Mouse (Mus musculus) heart, postnatal 14 days (tissue): Measurements from ENCODE around the gene Tial1. TPM values are rescaled to one million over a fixed set of nuclear protein-coding genes. Genes with fewer than 3 reads are reported as not detected.

ENCODE experiments used
- DNase-seq, 2 experiments: peaks; one replicate each; pipeline ENCODE4 v3.0.0; 2021 to 2022
- intact Hi-C: fragments of 180-260 bp; cut with DNase I; formaldehyde crosslinking; loops from one replicate; pipeline ENCODE4 v1.15.1; 2025
- long read RNA-seq, 2 experiments: library from polyadenylated mRNA; stranded (forward); transcript quantifications; one replicate each; pipeline ENCODE4 v2.0.0; 2021
- total RNA-seq, 2 experiments: library from RNA; stranded (reverse); gene quantifications; 2 replicates each; pipeline ENCODE4 v1.2.3; 2021

Tial1 gene
- 10 to 100 TPM; 46.4 to 53.8 TPM for total RNA-seq
- long read RNA-seq, experiment 1, full-length matches to known transcripts, result 15 of 23 reads
- long read RNA-seq, experiment 1, partial matches to known transcripts, result 2 of 23 reads
- long read RNA-seq, experiment 1, other reads (novel, unspliced or antisense), result 6 of 23 reads
- long read RNA-seq, experiment 2, full-length matches to known transcripts, result 8 of 17 reads
- long read RNA-seq, experiment 2, partial matches to known transcripts, result 3 of 17 reads
- long read RNA-seq, experiment 2, other reads (novel, unspliced or antisense), result 6 of 17 reads

DNA sequence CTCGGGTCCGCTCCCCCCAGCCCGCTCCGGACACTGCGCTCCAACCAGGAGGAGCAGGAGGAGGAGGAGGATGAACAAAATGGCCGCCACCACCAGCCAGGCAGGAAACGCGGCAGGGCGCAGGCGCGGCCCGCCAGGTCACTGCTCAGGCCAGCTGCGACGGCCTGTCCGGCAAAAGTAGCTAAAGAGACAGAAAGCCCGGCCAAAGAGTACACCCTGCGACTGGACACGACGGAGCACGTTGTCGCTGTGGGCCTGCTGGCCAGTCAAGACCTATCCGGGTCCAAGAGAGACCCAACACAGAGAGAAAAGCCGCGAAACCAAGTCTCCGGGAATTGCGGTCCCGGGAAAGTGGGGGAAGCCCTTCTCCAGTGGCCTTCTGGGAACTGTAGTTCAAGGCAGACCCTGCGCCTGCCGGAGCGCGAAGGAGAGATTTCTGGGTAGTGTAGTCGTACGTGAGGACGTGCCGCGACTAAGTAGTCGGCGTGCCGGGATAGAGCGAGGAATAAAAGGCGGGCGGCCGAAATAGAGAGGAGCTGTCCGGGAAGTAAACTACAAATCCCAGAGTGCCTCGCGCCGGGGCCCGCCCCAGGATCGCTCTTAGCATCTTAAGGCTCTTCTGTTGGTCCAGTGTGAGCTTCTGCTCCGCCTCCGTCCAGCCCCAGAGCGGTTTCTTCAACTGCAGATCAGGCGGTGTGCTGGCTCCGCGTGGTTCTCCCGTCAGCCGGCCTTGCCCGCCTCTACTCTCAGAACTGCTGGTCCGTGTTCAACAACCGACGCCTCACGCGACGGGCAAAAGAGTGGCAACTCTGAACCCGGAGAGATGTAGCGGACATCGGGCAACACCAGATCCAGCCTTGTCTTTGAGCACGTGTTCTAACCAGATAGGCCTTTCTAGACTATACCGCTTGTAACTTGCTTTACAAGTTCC is at the start of gene Tial1:
TSS of gene Tial1 (minus strand) at position 433 of the 931 bp plus-strand sequence.
- DNase-seq, result peak; percentile 96 to 97
- intact Hi-C loops, result no loop called here

DNA sequence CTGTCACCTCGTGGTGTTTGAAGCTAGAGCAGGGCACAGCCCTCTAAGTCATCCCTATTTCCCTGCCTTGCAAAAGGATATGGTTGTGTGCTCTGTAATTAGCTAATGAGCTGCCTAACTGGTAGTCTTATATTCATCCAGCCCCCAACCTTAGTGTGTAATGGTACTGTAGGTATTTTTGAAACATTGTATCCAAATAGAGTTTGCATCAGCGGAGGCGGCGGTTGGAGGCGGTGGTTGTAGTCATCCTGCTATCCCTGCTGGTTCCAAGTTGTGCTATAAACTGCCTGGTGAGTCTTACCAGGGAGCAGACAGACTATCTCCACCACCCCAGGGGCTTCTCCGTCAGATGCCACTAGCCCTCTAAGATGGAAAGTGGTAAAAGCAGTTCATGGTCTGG is 42.6 kb upstream of the Tial1 start:
- DNase-seq, result no peak
- intact Hi-C loops, result no loop called here

DNA sequence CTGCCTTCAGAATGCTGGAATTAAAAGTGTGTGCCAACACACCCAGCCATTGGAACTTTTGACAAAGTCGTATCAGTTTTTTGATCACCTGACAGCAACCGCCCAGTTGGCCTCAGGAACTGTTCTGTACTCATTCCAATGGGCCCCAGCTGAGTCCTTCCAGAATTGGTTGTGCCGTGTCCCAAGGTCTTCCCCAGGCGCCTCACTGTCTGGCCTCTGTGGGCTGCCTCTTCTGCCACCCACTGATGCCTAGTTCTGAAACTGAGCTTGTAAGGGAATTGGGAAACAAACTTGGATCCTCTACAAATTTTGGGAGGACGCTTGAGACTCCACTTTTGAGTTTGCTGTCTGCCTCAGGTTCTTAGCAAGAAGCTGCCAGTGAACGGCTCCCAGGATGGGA is 38.3 kb upstream of the Tial1 start:
- peak in 1 of 2 experiments; percentile 34 for DNase-seq

DNA sequence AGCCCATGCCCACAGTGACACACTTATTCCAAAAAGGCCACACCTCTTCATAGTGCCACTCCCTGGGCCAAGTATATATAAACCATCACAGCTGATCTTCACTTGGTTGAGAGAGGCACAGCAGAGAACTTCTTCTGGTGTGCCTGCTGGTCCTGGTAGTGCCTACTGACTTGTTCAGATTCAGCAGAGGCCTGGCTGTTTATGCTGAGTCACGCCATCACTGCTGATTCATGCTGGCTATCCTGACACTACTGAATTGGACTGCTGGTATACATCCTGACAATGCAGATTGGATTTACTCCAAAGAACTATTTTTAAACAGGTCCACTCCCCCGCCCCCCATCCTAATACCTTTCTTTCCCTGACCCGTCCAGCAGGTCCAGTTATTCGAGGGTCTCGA is 33.0 kb upstream of the Tial1 start:
- DNase-seq, result no peak
- intact Hi-C loops, result no loop called here

More for the DNA sequence above, 38.3 kb upstream of the Tial1 start:
- intact Hi-C loops, result no loop called here

DNA sequence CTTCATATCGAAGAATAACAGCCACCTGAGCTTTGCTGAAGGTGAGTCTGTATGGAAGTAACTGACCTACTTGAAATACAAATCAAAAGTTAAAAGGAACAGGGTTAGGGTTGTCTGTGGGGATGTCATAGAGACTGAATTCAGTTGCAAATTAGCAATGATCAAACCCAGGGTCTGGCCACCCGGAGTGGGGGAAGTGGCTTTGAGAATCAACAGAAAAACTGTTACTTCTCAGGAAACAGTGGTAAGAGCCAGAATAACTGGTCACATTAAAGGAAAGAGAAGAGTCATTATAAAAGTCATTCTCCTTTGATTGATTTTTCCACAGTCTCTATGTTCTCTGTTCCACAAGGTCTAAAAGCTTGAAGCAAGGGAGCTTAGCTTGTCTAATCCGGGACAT is 27.5 kb upstream of the Tial1 start:
- no peak for DNase-seq
- intact Hi-C loops, result no loop called here

DNA sequence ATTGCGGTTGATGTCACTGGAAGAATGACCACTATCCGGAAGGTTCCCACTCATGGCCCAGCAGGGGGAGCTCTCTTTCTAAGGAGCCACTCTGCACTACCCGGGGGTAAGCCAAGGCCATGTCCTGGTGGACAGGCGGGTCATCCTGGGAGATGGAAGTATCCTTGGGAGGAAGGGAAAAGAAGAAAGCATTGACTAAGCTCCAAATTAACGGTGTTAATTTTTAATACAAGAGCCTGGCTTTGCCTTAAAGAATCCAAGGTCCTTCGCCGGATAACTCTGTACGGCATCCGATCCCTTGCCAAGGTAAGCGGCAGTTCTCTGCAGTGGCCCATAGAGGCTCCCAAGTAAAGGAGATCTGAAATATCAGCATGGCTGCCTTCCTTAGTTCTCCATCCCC is 12.8 kb upstream of the Tial1 start:
- DNase-seq, result peak; percentile 80 to 86
- intact Hi-C loops, result loop anchor here (1.0 to 5.0 kb wide), 2 partner anchors 78 to 216 kb away; no protein-coding TSS in a partner anchor

DNA sequence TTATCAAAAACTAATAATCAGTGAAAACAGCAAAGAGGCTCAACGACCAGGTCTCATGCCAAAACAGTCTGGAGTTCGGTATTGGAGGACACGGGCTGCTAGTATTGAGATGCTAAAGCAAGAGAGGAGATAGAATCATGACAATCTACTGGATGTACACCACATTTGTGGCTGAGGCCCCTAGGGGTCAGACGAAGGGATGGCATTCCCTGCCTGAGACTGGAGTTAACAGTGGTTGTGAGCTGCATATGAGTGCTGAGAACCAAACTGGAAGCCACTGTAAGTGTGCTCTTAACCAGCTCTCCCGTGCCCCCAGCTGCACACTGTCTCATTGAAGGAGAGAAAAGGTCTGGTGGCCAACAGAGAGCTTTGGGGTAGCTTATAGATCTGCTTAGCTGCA is 889 bp upstream of the Tial1 start:
- DNase-seq, result no peak
- intact Hi-C loops, result no loop called here

DNA sequence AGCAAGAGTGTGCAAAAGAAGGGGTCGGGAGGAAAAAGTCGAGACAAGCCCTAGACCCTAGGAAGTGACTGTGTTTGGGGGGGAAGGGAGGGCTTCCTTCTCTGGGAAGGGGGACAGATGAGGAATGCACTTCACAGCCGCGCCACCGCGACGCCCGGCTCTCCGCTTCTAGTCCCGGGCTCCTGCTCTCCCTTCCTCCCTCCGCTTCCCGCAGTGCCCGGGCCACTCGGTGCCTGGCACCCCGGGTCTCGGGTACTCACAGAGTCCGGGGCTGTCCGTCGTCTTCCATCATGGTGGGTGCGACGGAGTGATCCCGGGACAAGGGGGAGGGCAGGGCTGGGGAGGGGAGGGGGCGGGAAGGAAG is 670 bp downstream of the Tial1 start:
- peak; percentile 53 to 58 for DNase-seq
- intact Hi-C loops, result no loop called here

DNA sequence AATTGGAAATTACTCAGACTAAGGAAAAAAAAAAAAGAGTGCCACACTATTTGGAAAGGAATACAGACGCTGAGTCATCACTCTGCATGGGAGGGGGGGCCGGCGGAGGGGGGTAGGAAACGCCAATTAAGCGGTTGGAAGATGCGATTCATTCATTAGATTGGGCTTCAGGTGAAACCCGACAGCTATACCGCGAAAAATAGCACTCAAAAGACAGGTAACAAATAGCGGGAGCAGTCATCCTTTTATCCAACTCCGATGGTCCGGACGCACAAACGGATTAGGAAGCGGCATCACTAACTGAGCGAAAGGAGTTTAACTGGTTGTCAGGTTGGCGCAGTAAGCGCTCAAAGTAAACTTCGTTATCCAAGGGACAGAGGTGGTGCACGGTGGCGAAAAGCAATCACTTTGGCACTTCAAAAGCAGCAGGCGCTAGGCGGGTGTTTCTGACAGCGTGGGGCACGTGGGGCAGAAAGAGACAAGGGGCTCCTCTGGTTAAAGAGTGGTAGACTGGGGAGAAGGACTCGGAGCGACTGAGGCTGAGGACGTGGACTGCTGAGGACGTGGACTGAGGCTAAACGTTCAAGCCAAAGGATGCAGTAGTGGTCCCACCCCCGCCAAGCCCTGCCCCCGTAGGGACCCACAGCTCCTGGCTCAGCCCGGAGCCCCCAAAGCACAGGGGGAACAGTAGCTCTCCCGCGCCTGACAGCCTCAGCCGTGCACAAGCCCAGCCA is 1.2 kb downstream of the Tial1 start:
- intact Hi-C loops, result no loop called here
- peak; percentile 50 to 53 for DNase-seq

DNA sequence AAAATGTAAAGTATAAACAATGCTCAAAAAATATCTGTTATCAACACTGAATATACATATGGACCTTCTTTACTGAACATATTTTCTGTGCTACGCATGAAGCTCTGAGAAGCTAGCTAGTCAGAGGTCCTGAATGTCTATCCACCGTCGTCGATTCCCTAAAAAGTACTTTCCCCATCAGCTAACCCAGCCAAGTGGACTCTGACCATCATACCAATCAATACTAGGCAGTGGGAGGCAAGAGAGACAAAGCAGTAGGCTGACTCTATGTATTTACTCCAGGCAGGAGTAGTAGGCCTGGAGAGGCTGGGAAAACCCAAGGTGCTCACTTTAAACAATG is 1.8 kb downstream of the Tial1 start:
- DNase-seq, result no peak
- intact Hi-C loops, result no loop called here

DNA sequence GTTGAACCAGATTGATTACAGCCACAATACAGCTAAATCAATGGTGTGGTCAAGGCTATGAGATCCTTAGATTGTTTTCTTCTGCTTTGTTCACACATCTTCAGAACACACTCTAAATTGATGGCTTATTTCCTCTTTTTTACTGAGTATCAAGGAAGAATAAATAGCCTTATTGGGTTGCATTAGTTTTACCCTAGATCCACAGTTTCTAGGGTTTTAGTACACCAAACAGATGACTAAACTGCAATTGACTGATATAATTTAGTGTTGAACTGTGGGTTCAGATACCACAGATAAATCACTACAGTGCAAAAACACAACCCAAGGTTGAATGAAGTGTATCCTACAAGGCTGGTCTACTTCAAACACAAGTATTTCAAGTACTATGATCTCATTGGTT is 3.5 kb downstream of the Tial1 start:
- no peak for DNase-seq
- intact Hi-C loops, result no loop called here

DNA sequence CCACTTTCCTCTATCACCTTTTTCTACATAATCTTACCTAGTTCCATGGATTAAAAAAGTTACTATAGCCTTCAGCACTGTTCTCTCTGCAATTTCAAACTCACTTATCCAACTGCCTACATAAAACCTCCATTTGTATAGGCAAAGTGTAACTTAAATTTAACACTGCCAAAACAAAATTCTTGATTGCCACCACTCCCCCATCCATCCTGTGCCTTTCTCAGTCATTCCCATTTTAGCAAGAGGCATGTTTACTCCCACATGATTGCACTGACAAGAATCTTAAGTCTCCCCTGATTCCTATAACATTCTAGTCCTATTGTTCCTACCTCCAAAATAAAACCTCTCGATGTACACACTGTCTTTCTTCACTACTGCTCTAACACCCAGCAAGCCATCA is 8.8 kb downstream of the Tial1 start:
- DNase-seq, result no peak
- intact Hi-C loops, result no loop called here

DNA sequence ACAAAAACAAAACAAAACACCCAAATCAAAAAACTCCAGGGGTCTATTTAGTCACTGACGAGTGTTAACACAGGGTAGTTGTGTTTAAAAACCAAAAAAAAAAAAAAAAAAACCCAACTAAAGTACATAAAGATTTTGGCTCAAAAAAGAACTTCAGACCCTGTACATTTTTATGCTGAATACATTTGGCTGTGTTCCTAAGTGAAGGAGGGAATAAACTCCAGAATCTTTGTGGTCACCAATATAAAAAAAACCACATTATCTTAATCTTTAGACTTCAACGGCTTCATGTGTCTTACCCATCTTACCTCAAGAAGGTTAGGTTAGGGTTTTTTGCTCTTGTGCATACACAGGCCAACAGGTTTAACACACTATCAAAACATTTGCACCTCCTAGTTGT is 20.9 kb downstream of the Tial1 start:
- no peak for DNase-seq
- intact Hi-C loops, result no loop called here

DNA sequence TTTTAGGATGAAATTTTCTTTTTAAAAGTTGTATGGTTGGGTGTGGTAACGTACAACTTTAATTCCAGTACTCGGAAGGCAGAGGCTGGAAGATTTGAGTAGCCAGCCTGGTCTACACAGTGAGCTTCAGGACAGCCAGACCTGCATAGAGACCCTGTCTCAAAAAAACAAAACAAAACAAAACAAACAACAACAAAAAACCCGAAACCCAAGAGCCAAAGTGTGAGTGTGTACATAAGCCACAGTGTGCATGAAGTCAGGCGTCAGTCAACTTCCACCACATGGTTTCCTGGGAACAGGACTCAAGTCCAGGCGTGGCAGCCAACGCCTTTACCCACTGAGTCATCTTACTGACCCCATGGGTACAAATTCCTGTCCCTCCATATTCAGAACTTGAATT is 22.3 kb downstream of the Tial1 start:
- intact Hi-C loops, result no loop called here

DNA sequence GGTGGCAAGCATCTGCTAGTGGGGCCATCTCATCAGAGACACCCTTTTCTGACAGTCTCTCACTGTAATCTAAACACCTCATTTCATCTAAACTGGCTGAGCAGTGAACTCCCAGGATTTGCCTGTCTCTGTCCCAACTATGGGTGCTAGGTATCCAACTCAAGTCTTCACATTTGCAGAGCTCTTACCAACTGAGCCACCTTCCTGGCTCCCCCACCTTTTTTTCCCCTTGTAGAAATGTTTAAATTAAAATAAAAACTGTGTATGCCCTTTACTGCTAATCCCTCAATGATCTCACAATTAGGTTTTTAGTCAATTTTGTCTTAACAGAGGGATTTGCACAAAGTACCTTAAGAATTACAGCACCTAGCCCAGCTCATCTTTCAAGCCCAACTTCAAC is 23.4 kb downstream of the Tial1 start:
- DNase-seq, result no peak
- intact Hi-C loops, result no loop called here

More for the DNA sequence above, 22.3 kb downstream of the Tial1 start:
- DNase-seq, result no peak

DNA sequence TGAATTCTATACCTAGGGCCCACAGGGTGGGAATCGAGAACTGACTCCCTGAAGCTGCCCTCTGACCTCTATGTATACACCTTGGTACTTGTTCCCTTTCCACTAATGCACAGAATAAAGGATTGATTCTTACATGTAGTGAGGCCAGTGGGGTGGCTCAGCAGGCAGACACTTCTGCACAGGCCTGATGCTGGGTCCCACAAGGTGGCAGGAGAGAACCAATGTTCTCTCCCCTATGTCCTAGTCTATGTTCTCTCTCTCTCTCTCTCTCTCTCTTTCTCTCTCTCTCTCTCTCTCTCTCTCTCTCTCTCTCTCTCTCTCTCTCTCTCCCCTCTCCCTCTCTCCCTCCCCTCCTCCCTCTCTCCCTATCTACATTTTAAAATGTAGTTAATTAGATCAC is 28.3 kb downstream of the Tial1 start:
- DNase-seq, result no peak
- intact Hi-C loops, result no loop called here

DNA sequence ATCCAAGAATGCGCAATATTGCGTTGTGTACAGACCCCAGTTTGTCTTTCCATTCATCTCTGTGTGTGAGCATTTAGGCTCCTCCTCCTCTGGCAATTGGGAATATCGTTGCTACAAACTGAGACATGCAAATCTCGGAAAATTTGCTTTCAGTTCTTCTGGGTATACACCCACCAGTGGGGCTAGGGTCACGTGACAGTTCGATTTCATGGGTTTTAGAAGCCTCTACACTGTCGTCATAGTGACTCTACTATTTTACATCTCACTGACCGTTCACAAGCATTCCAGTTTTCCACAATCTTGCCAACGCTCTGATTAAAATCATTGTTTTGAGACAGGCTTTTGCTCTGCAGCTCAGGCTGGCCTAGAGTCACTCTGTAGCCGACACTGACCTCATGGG is 28.9 kb downstream of the Tial1 start:
- no peak for DNase-seq
- intact Hi-C loops, result no loop called here

DNA sequence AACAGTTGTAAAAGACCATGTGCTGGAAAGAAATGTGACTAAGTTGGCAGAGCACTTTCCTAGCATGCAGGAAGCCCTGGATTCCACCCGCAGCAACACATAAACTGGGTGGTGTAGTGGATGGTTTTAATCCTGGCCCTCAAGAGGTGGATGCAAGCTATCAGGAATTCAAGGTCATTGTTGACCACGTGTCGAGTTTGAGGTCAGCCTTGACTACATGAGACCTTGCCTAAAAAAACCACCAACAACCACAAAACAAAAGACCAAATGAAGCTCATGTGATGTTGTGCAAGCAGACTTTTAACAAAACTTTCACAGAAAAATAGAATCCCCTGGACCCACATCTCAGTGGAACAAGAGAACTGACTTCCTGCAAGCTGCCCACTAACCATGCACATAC is 39.0 kb downstream of the Tial1 start:
- DNase-seq, result no peak
- intact Hi-C loops, result no loop called here

DNA sequence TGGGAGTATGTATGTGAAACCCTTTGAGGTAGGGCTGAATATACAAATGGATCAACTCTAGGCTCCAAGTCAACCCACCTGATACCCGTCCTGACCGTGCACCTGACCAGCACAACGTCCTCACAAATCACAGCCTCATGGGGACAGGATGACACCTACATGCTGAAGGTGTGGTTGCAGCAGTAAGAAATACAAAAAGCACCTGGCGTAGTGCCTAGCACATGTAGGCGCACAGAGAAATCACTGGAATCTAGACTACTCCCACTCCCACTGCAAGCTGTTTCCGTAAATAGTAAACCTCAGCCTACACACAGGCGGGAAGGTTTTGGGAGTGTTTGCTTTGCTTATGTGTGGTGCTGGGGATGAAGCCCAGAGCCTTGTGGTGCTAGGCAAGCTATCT is 39.8 kb downstream of the Tial1 start:
- DNase-seq, result no peak
- intact Hi-C loops, result no loop called here

DNA sequence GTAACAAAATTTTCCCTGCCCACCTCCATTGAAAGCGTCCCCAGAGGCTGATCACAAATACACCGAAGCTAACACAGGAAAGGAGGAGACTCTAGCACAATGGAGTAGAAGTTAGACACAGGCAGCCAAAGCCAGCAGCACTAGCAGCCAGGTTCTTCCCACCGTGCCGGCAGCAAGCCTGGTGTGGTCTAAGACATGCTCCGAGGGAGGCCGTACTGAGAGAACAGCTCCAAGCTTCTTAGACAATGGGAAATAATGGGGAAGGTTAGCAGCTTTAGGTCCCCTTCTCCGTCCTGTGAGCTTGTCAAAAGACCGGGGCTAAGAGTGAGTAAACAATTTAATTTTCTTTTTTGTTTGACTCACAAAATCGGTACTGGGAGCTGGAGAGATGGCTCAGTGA is 41.8 kb downstream of the Tial1 start:
- DNase-seq, result no peak
- intact Hi-C loops, result no loop called here
